Mouse (Mus musculus): ENCODE data around the gene Rplp2.
A peak's percentile ranks its signal among the peaks of the same experiment; 100 is the strongest.

The Rplp2 gene

GRCm38 (mm10) chr7:141485186-141485585, 38.0 kb downstream of the Rplp2 start:
- no peak for DNase-seq

GRCm38 (mm10) chr7:141485606-141486005, 38.4 kb downstream of the Rplp2 start:
- no peak for DNase-seq

GRCm38 (mm10) chr7:141486239-141486638, 39.1 kb downstream of the Rplp2 start:
- DNase-seq: no peak

- no peak for DNase-seq
Observed at GRCm38 (mm10) chr7:141487141-141487540, 40.0 kb downstream of the Rplp2 start.

GRCm38 (mm10) chr7:141491151-141491550, 44.0 kb downstream of the Rplp2 start:
- DNase-seq: peak; percentile 76

GRCm38 (mm10) chr7:141492738-141493137, 45.6 kb downstream of the Rplp2 start:
- DNase-seq: no peak

- DNase-seq: no peak
Observed at GRCm38 (mm10) chr7:141493729-141494128, 46.6 kb downstream of the Rplp2 start.

GRCm38 (mm10) chr7:141495379-141495778, 48.2 kb downstream of the Rplp2 start:
- DNase-seq: no peak

GRCm38 (mm10) chr7:141495940-141496339, 48.8 kb downstream of the Rplp2 start:
- no peak for DNase-seq

- no peak for DNase-seq
Observed at GRCm38 (mm10) chr7:141497600-141497999, 50.4 kb downstream of the Rplp2 start.
